Mouse (Mus musculus) hindbrain, embryonic 10.5 days (tissue): ENCODE data around the gene Ctnnbip1. TPM values are rescaled to one million over a fixed set of nuclear protein-coding genes. Genes with fewer than 3 reads are reported as not detected.

Experiments used
- DNase-seq: peaks from one replicate; pipeline ENCODE4 v3.0.0-alpha.2; 2017; ENCODE audit warnings: low spot score
- H3K27ac ChIP-seq: fragments of 300-500 bp; sonication (generic); 2 replicates; pipeline ENCODE4 v1.5.1; 2016; ENCODE audit warnings: mild to moderate bottlenecking, moderate library complexity
- H3K27me3 ChIP-seq: fragments of 300-500 bp; sonication (generic); 2 replicates; pipeline ENCODE4 v1.6.1; 2016; ENCODE audit warnings: mild to moderate bottlenecking; ENCODE audit not compliant: poor library complexity, insufficient read depth, severe bottlenecking
- H3K36me3 ChIP-seq: fragments of 300-500 bp; sonication (generic); 2 replicates; pipeline ENCODE4 v1.6.1; 2016; ENCODE audit warnings: mild to moderate bottlenecking, moderate library complexity
- H3K4me1 ChIP-seq: fragments of 300-500 bp; sonication (generic); replicated peaks from 2 replicates; pipeline ENCODE4 v1.6.1; 2016; ENCODE audit warnings: mild to moderate bottlenecking
- H3K4me3 ChIP-seq: fragments of 300-500 bp; sonication (generic); 2 replicates; pipeline ENCODE4 v1.5.1; 2016; ENCODE audit warnings: mild to moderate bottlenecking, moderate library complexity
- H3K9me3 ChIP-seq: fragments of 300-500 bp; sonication (generic); 2 replicates; pipeline ENCODE4 v1.6.1; 2016; ENCODE audit warnings: mild to moderate bottlenecking, moderate library complexity
- WGBS: fragments of 180-500 bp; shearing (Covaris S2); methylation state at CpG from one replicate; pipeline ENCODE4 v1.1.7; 2016; 5-methylcytosine and 5-hydroxymethylcytosine counted together
- polyA plus RNA-seq: library from polyadenylated mRNA; unstranded; fragments of >200 nt; fragmentation: Nextera tagmentation; extraction: Ambion mirVana; gene quantifications from 2 replicates; pipeline ENCODE4 v1.2.1, GENCODE M21; 2016

Gene Ctnnbip1
- polyA plus RNA-seq, 1 experiment from 2014 or later = 68.2 TPM

GRCm38 (mm10) chr4:149586044-149586782, 68.2 kb downstream of the Ctnnbip1 start, which contains the start of gene Clstn1:
Clstn1 (plus strand) TSS chr4:149586468.
- under 1% methylated on average over 103 of the region's 103 CpGs for WGBS
- Histone ChIP-seq H3K36me3 (peaks cover 2% of the 10 kb centered on the region; the same call in 1 of the 2 replicates), H3K4me1 (peaks cover 36% of the 10 kb centered on the region), H3K27ac (peak within 1 kb of the TSS; percentile 94), H3K4me3 (peak within 1 kb of the TSS; percentile 81), H3K9me3 (no peaks in the 10 kb centered on the region), H3K27me3 (peaks cover 61% of the 10 kb centered on the region)
- DNase-seq = peak; percentile 81

- Histone ChIP-seq H3K36me3 (peaks cover 5% of the 10 kb centered on the region; the same call in 1 of the 2 replicates), H3K9me3 (0 out of 2 replicates have a peak, but pooled peaks cover 3% of the 10 kb centered on the region), H3K27me3 (peaks cover 61% of the 10 kb centered on the region), H3K27ac (peak overlapping the region; percentile 94), H3K4me3 (peak overlapping the region; percentile 81), H3K4me1 (peaks cover 36% of the 10 kb centered on the region)
- DNase-seq = peak; percentile 64
- under 1% methylated on average over 72 of the region's 72 CpGs for WGBS
These were observed 69.0 kb downstream of the Ctnnbip1 start for GRCm38 (mm10) chr4:149586783-149587595.

GRCm38 (mm10) chr4:149587596-149588168, 69.6 kb downstream of the Ctnnbip1 start:
- 4% methylated on average over 24 of the region's 24 CpGs for WGBS
- H3K27me3 ChIP-seq = peaks cover 61% of the 10 kb centered on the region
- peaks cover 5% of the 10 kb centered on the region; the same call in 1 of the 2 replicates for H3K36me3 ChIP-seq
- DNase-seq = peak; percentile 42
- peaks cover 39% of the 10 kb centered on the region for H3K4me1 ChIP-seq
- H3K4me3 ChIP-seq = peak overlapping the region; percentile 81
- H3K27ac ChIP-seq = peak overlapping the region; percentile 94
- H3K9me3 ChIP-seq = 0 out of 2 replicates have a peak, but pooled peaks cover 3% of the 10 kb centered on the region

- peaks cover 55% of the 10 kb centered on the region for H3K4me1 ChIP-seq
- no peak for DNase-seq
- no peak overlapping the region for H3K4me3 ChIP-seq
- WGBS = 86% methylated on average over 1 of the region's 1 CpGs
- 0 out of 2 replicates have a peak, but pooled peaks cover 3% of the 10 kb centered on the region for H3K9me3 ChIP-seq
- peaks cover 8% of the 10 kb centered on the region; the same call in 1 of the 2 replicates for H3K36me3 ChIP-seq
- peaks cover 40% of the 10 kb centered on the region for H3K27me3 ChIP-seq
- H3K27ac ChIP-seq = no peak overlapping the region
These were observed 72.2 kb downstream of the Ctnnbip1 start for GRCm38 (mm10) chr4:149590200-149590599.

GRCm38 (mm10) chr4:149591486-149591885, 73.5 kb downstream of the Ctnnbip1 start:
- peaks cover 42% of the 10 kb centered on the region for H3K4me1 ChIP-seq
- H3K36me3 ChIP-seq = peaks cover 8% of the 10 kb centered on the region; the same call in 1 of the 2 replicates
- 0 out of 2 replicates have a peak, but pooled peaks cover 3% of the 10 kb centered on the region for H3K9me3 ChIP-seq
- H3K4me3 ChIP-seq = no peak overlapping the region
- no peak for DNase-seq
- H3K27me3 ChIP-seq = peaks cover 30% of the 10 kb centered on the region
- 90% methylated on average over 2 of the region's 2 CpGs for WGBS
- H3K27ac ChIP-seq = no peak overlapping the region

- no peak for DNase-seq
- peaks cover 8% of the 10 kb centered on the region; the same call in 1 of the 2 replicates for H3K36me3 ChIP-seq
- H3K4me3 ChIP-seq = no peak overlapping the region
- no peaks in the 10 kb centered on the region for H3K27me3 ChIP-seq
- 87% methylated on average over 9 of the region's 9 CpGs for WGBS
- H3K27ac ChIP-seq = no peak overlapping the region
- H3K9me3 ChIP-seq = 0 out of 2 replicates have a peak, but pooled peaks cover 3% of the 10 kb centered on the region
- H3K4me1 ChIP-seq = peaks cover 31% of the 10 kb centered on the region
These were observed 77.0 kb downstream of the Ctnnbip1 start for GRCm38 (mm10) chr4:149594913-149595581.

- Histone ChIP-seq H3K4me3 (no peak overlapping the region), H3K9me3 (no peaks in the 10 kb centered on the region), H3K27me3 (no peaks in the 10 kb centered on the region), H3K27ac (no peak overlapping the region), H3K4me1 (peaks cover 50% of the 10 kb centered on the region), H3K36me3 (0 out of 2 replicates have a peak, but pooled peaks cover 3% of the 10 kb centered on the region)
- 82% methylated on average over 12 of the region's 12 CpGs for WGBS
- DNase-seq = no peak
These were observed 79.7 kb downstream of the Ctnnbip1 start for GRCm38 (mm10) chr4:149597641-149598208.

- Histone ChIP-seq H3K36me3 (0 out of 2 replicates have a peak, but pooled peaks cover 4% of the 10 kb centered on the region), H3K27me3 (no peaks in the 10 kb centered on the region), H3K4me1 (peaks cover 38% of the 10 kb centered on the region), H3K9me3 (0 out of 2 replicates have a peak, but pooled peaks cover 3% of the 10 kb centered on the region), H3K27ac (no peak overlapping the region), H3K4me3 (no peak overlapping the region)
- no peak for DNase-seq
- WGBS = 92% methylated on average over 6 of the region's 6 CpGs
These were observed 81.5 kb downstream of the Ctnnbip1 start for GRCm38 (mm10) chr4:149599549-149599948.

GRCm38 (mm10) chr4:149600130-149600529, 82.1 kb downstream of the Ctnnbip1 start:
- Histone ChIP-seq H3K36me3 (0 out of 2 replicates have a peak, but pooled peaks cover 2% of the 10 kb centered on the region), H3K4me1 (peaks cover 34% of the 10 kb centered on the region), H3K27ac (no peak overlapping the region), H3K4me3 (no peak overlapping the region), H3K27me3 (no peaks in the 10 kb centered on the region), H3K9me3 (0 out of 2 replicates have a peak, but pooled peaks cover 3% of the 10 kb centered on the region)
- WGBS = 93% methylated on average over 4 of the region's 4 CpGs
- DNase-seq = no peak

- Histone ChIP-seq H3K4me3 (no peak overlapping the region), H3K36me3 (0 out of 2 replicates have a peak, but pooled peaks cover 2% of the 10 kb centered on the region), H3K27me3 (no peaks in the 10 kb centered on the region), H3K27ac (peak overlapping the region; percentile 45; the same call in 1 of the 2 replicates), H3K9me3 (0 out of 2 replicates have a peak, but pooled peaks cover 3% of the 10 kb centered on the region), H3K4me1 (peaks cover 47% of the 10 kb centered on the region)
- 44% methylated on average over 4 of the region's 4 CpGs for WGBS
- DNase-seq = no peak
These were observed 83.4 kb downstream of the Ctnnbip1 start for GRCm38 (mm10) chr4:149601484-149601883.

- Histone ChIP-seq H3K27ac (no peak overlapping the region), H3K4me3 (no peak overlapping the region), H3K9me3 (0 out of 2 replicates have a peak, but pooled peaks cover 3% of the 10 kb centered on the region), H3K27me3 (no peaks in the 10 kb centered on the region), H3K36me3 (0 out of 2 replicates have a peak, but pooled peaks cover 2% of the 10 kb centered on the region), H3K4me1 (peaks cover 55% of the 10 kb centered on the region)
- 52% methylated on average over 7 of the region's 7 CpGs for WGBS
- no peak for DNase-seq
These were observed 84.2 kb downstream of the Ctnnbip1 start for GRCm38 (mm10) chr4:149602236-149602635.
